Mouse (Mus musculus) E14TG2a.4 (cell line): ENCODE results near the gene Olfr902.

Source experiments
- H3K27me3 ChIP-seq: 2 replicates; pipeline ENCODE4 v1.6.1; 2014; ENCODE audit warnings: low read length, control low read depth; ENCODE audit not compliant: insufficient read depth
- H3K36me3 ChIP-seq: 2 replicates; pipeline ENCODE4 v1.6.1; 2014; ENCODE audit warnings: low read length, control low read depth; ENCODE audit not compliant: insufficient read depth
- H3K4me1 ChIP-seq: replicated peaks from 2 replicates; pipeline ENCODE4 v1.6.1; 2014; ENCODE audit warnings: low read depth, low read length, control low read depth
- H3K4me3 ChIP-seq: replicated peaks from 2 replicates; pipeline ENCODE4 v1.5.1; 2014; ENCODE audit warnings: mild to moderate bottlenecking, low read length
- H3K9me3 ChIP-seq: 2 replicates; pipeline ENCODE4 v1.6.1; 2014; ENCODE audit warnings: low read length, control low read depth
- CTCF ChIP-seq: conservative IDR thresholded peaks from 2 replicates; pipeline ENCODE4 v1.5.1; 2014; ENCODE audit warnings: low read length
- NANOG ChIP-seq: IDR thresholded peaks from 2 replicates; pipeline ENCODE4 v1.6.1; 2014; ENCODE audit warnings: borderline replicate concordance, low read length, mixed read lengths
- POU5F1 ChIP-seq: IDR thresholded peaks from 2 replicates; pipeline ENCODE4 v1.6.1; 2014; ENCODE audit warnings: low read length, borderline replicate concordance

The Olfr902 gene

GRCm38 (mm10) chr9:38486785-38487184 lies 39.3 kb downstream of the Olfr902 start, which contains the start of gene Olfr906:
Gene Olfr906, plus strand, starts transcription at chr9:38487085.
- H3K4me1 ChIP-seq, result no peaks in the 10 kb centered on the region
- H3K36me3 ChIP-seq, result no peaks in the 10 kb centered on the region
- H3K9me3 ChIP-seq, result no peaks in the 10 kb centered on the region
- H3K27me3 ChIP-seq, result no peaks in the 10 kb centered on the region
- no peak for TF ChIP-seq NANOG
- no peak for TF ChIP-seq CTCF
- TF ChIP-seq POU5F1, result no peak
- H3K4me3 ChIP-seq, result no peak within 1 kb of the TSS

DNA sequence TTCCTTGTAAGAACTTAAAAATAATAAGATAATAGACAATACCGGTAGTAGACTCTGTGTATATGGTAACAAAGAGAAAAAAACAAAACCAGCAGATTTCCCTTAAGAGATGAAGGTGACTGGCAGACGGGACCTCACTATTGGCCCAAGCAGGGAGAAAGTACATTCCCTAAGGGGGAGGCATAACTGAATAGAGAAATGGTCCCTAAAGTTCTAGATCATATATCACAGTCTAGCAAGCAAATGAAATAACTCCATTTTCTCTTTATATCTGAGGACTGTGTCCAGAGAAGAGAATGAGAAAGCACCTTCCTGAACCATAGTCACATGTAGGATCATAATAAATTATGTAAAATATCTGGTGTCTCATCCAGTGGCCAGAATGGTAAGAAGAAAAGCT lies 48.0 kb downstream of the Olfr902 start, which contains the start of gene Olfr907:
Gene Olfr907 (plus strand): TSS at position 301 of the 400 bp plus-strand sequence.
- Histone ChIP-seq H3K4me3 (no peak within 1 kb of the TSS), H3K9me3 (no peaks in the 10 kb centered on the region), H3K36me3 (no peaks in the 10 kb centered on the region), H3K27me3 (no peaks in the 10 kb centered on the region), H3K4me1 (no peaks in the 10 kb centered on the region)
- no peak for TF ChIP-seq CTCF
- TF ChIP-seq NANOG, result no peak
- TF ChIP-seq POU5F1, result no peak
